Mouse (Mus musculus) ES-Bruce4 (cell line): ENCODE results near the gene Rpl36al.

Source experiments
- CTCF ChIP-seq: IDR thresholded peaks from one replicate; pipeline ENCODE4 v1.8.1; 2011; ENCODE audit warnings: low read depth, low read length
- EP300 ChIP-seq: IDR thresholded peaks from 2 replicates; pipeline ENCODE4 v1.6.1; 2011; ENCODE audit warnings: low read depth, low read length; ENCODE audit not compliant: insufficient read depth

- no peak for TF ChIP-seq CTCF
- TF ChIP-seq EP300 = no peak
These were observed at the start of gene Rpl36al, which contains the start of gene Mgat2 for GRCm38 (mm10) chr12:69183583-69184308.
